Mouse (Mus musculus) heart, adult 2 months (tissue): ENCODE measurements around the gene Grhl1.

Experiments used
- CTCF ChIP-seq: fragments of 200-600 bp; IDR thresholded peaks from 2 replicates; pipeline ENCODE4 v1.8.1; 2022; ENCODE audit warnings: antibody characterized with exemption, mild to moderate bottlenecking, moderate library complexity
- POLR2A ChIP-seq: fragments of 200-500 bp; IDR thresholded peaks from 2 replicates; pipeline ENCODE4 v1.6.1; 2011; ENCODE audit warnings: mild to moderate bottlenecking, low read depth, low read length, control low read depth; ENCODE audit not compliant: insufficient read depth

DNA sequence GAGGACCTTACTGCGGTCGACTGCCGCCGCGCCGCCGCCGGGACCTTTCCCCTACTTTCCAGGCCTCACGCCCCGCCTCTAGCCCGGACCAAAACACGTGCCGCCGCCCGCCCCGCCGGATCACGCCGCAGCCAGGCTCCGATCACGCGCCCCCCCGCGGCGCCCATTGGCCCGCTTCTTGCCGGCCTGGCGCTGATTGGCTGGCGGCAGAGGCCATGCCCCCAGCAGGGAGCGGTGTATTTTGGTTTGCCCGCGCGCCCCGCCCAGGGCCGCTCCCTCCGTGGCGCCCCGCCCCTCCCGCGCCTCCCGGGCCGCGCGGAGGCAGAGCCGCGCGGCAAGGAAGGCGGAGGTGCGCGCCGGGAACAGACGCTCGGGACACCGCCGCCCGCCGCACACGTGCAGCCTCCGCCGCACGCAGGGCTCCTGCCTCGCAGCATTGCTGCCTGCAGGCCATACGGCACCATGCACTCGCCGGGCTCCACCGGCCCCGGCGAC, 79.0 kb downstream of the Grhl1 start, which contains the start of gene Klf11:
- TF ChIP-seq CTCF (no peak), POLR2A (no peak)
